Mouse (Mus musculus) G1E (cell line): ENCODE results near the gene Zfp536.

ENCODE experiments used
- CTCF ChIP-seq: IDR thresholded peaks from 2 replicates; pipeline ENCODE4 v1.5.1; 2012; ENCODE audit warnings: low read depth, low read length, inconsistent platforms, mixed read lengths
- GATA1 ChIP-seq: IDR thresholded peaks from 2 replicates; pipeline ENCODE4 v1.6.1; 2012; ENCODE audit warnings: borderline replicate concordance, low read length, inconsistent platforms, mixed read lengths
- POLR2AphosphoS5 ChIP-seq: IDR thresholded peaks from 2 replicates; pipeline ENCODE4 v1.6.1; 2012; ENCODE audit warnings: low read depth, low read length, inconsistent platforms; ENCODE audit not compliant: insufficient replicate concordance
- TAL1 ChIP-seq: conservative IDR thresholded peaks from 2 replicates; pipeline ENCODE4 v1.6.1; 2012; ENCODE audit warnings: low read depth, low read length, inconsistent platforms, mixed read lengths

- TF ChIP-seq CTCF = no peak
- TF ChIP-seq GATA1 = no peak
- TF ChIP-seq POLR2AphosphoS5 = no peak
- no peak for TF ChIP-seq TAL1
Measured at GRCm38 (mm10) chr7:37586694-37587093, 186.7 kb downstream of the Zfp536 start.
